Mouse (Mus musculus) T-helper 17 cell (primary cell): ENCODE measurements at regions not wholly inside any gene's neighbourhood (a gene's known extent, or its start where the extent isn't known, plus 50 kb on each side); places are given as distances from the start of the nearest gene placed in this dataset.
"Not testable (repeated sequence)": the region's sequence is repeated elsewhere in the genome, so short reads cannot be mapped to it uniquely, and the experiment has no call there.

ENCODE experiments used
- in situ Hi-C, 2 experiments: fragments of 300-600 bp; cut with MboI, MseI; formaldehyde crosslinking; loops; 1 replicate in 1 of 2; 2 replicates in 1 of 2; pipeline ENCODE4 v1.15.1; 2025; ENCODE audit warnings: high pct_unique_total_duplicates in 2 of 2

DNA sequence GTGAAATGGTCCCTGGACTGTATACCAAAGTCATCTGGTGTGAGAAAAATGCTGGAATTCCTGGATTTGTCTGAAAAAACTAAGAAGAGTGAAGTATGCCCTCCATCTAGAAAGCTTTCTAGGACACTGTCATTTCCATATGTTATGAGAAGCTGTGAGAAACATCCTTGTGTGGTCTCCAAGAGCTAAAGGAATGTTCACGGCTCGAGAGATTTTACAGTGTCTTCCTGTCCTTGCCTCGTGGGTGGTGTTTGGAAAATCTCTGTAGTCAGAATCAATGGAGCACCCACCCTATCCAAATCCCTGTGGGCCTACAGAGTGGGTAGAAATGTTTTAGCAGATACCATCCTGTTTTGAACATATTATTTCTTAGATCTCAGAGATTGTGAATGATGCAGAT, 487.7 kb downstream of the Hdgfl1 start:
- in situ Hi-C loops, result loop anchor here in 1 of 2 experiments (10.0 kb wide), 1 partner anchor 593 kb away; no protein-coding TSS in a partner anchor

DNA sequence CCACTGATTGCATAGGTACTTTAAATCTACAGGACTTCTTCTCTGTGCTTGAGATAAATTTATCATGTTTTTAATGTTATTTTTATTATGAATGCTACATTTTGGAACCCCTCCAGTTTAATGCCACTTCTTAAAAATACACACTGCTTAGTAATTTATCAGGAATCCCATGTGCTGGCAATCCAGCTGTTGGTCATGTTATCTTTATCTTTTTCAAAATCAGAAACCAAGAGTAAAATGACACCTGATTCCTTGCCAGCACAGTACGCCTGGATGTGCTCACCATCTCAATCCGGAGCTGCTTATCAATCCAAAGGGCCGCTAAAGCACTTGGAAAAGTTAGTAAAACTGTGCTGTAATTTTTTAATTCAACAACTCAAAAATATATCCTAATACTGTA, 497.1 kb downstream of the Hdgfl1 start:
- in situ Hi-C loops, result no loop called here

DNA sequence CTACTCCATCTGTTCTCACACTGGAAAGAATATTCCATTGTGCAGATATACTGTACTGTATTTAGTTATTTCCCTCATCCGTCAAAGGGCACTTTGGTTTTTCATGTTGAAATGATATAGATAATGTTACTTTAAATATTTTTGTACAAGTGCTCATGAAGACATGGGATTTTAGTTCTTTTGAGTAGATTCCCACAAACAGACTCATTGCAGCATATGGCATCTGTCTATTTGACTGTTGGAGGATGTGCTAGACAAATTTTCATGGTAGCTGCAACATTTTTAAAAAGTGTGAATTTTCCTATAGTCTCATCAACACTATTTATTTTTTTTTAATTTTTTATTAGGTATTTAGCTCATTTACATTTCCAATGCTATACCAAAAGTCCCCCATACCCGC, 502.5 kb downstream of the Hdgfl1 start:
- in situ Hi-C loops, result no loop called here

DNA sequence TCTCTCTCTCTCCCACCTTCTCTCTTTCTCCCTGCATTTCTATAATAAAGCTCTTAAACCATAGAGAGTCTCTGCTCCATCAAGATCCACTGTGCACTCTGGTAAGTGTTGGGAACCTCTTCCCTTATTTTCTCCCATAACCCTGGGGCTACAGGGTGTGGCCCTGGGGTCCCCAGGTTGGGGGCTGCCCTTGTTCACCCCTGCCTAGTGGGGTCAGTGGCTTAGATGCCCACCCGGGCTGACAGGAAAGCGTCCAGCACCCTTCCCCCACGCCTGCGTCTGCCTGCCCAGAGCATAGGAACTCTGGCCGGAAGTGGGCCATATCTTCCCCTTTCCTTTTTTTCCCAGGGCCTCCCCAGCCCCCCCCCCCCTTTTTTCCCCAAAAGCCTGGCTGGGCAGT, 534.0 kb downstream of the Hdgfl1 start:
- in situ Hi-C loops, result no loop called here

DNA sequence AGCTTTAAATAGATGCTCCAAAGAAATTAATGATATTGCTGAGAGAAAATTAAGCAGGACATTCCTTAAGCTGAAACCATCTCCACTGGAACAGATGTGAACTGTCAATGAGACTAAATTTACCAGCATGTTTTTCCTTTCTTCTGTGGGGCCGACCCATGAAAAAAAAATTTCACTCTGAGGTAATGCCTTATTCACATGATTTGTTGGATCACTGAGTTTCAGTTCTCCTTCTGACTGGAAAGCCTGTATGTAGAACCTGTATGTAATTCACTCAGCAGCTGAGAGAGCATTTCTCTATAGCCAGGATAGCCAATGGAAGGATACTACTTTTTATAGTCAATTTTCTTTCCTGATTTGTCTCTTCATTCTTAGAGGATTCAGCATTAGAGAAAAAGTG, 535.3 kb downstream of the Hdgfl1 start:
- in situ Hi-C loops, result no loop called here

DNA sequence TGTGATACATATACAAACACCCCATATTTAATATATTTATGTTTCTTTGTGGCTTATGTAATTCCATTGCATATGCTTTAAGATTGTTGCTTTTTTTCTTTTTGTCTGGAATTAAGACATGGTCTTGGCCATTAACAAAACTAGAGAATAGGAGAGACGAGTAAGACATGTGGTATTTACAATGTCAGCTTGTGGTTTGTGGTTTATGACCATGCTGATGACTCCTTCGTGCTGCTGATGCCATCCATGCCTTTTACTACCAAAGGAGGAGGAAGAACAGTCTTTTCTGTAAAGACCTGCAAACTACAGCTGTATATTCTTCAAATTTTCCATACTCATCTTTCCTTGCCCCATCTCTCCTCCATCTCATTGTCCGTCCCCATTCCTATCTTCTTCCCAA, 552.7 kb downstream of the Hdgfl1 start:
- in situ Hi-C loops, result no loop called here

DNA sequence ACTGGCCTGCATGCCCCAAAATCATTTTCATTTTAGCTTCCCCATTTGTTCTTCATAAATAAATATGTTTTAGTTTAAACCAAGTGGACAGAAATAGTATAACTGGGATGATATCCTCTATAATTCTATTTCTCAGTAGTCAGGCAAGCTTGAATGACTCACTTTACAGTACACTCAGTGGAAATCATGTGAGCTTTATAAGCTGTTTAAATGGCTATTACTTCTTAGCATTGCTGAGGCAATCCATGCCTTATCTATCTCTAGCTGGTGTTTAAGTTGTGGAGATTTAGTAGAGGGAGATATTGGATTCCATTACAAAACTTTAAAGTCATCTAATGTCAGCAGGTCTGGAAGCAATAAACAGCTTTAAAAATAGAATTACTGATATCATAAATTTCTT, 553.4 kb downstream of the Hdgfl1 start:
- in situ Hi-C loops, result no loop called here

DNA sequence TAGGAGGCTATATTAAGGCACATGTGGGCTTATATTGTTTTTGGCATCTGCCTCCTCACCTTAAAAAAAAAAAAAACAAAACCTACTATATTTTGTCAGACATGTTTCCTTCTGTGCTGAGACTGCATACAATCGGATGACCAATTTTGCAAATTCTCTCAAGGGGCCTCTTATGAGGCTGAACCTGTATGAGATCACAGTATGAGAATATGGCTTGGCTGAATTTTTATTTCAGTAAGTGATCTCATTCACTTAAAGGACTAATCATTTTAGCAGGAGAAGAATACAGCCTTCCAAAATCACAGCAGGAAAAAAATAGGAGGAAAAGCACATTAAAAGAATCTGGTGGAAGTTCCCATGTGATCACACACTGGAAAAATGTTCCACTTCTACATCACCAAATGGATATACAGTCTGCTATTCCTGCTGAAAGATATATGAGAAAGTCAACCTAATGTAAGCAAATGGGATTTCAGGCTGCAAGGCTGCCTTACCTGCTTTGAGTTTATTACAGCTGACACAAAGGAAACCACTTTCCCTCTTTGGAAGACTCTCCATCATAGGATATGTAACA, 564.3 kb downstream of the Hdgfl1 start:
- in situ Hi-C loops, result no loop called here

DNA sequence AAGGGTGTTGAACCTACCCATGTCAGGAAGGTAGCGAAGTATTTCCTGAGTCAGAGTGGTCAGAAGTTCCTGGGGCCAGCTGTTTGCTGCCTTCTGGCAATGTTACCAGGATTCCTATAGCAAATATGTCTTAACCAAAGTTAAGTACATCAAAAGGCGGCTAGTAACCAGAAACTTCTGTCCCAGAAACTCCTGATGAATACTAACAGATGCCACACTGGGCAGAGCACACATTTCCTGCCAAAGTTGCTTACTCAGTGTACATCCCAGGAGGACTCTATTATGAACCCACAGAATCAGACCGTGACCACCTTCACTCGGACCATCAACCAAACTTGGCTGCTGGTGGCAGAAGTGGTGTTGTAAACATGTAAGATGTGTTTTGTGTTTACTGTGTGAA, 575.3 kb downstream of the Hdgfl1 start:
- in situ Hi-C loops, result no loop called here

DNA sequence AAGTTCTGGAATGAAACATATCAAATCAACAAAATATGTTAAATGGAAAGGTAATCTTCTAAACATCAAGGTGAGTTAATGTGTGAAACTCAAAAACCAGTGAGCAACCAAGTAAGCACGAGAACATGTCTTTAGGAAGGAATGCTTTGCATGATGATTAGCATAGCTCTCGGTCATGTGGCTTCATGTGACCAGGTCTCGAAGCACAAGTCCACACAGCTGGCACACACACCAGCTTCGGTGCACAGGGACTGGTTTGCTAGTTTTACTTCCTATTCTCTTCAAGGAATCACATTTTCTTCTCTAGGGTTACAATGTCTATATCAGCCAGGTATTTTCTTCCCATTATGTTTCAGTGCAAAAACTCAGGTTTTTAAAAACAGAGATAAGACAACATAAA, 586.1 kb downstream of the Hdgfl1 start:
- in situ Hi-C loops, result no loop called here

DNA sequence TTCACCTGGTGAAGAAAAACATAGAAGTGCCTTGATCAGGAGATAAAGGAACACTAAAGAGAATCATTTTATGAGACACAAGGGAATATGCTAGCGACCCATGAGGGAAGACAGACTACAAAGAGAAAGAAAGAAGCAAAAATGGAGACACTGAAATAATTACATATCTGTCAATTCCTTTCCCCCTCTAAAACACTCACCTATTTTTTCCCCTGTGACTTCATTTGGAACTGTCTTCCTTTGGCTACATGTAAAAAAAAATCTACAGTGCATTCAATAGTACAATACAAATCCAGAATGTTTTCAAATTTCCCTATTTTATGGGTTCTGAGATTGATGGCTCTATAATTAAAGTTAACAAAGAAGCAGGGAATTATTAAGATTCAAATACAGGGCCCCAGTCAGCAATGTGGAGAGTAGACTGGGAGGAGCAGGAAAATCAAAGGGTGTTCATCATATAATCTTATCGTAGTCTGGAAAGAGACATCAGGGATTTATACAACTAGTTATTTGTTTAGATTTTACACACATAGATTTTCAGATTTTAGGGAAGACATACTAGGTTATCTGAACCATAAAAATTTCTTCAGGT, 598.0 kb downstream of the Hdgfl1 start:
- in situ Hi-C loops, result no loop called here

DNA sequence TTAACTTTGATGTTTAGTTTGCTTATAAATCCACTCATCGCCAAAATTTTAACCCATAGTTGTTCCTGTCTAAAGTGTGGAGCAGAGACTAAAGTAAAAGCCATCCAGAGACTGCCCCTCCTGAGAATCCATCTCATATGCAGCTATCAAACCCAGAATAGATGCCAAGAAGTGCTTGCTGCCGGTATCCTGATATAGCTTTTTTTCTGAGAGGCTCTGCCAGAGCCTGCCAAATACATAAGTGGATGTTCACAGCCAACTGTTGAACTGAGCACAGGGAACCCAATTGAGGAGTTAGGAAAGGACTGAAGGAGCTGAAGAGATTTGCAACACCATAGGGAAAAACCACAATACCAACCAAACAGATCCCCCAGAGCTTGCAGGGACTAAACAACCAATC, 600.3 kb downstream of the Hdgfl1 start:
- in situ Hi-C loops, result no loop called here

DNA sequence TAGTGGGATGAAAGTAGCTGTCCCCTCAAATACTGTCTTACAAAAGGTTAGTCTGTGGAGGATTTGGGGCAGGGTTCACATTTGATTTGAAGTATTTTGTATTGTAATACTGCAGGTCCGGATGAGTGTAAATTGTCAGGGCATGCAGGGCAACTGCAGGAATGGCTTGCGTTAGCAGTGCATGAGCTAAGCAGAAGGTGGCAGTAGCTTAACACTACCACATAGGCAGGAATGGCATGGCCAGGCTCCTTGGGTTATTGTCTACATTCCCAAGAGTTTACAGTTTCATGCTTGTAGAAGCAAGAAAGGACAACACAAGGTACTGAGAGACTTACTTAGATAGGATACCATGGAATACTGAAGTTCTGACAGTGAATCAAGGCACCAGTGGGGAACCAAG, 611.3 kb downstream of the Hdgfl1 start:
- in situ Hi-C loops, result no loop called here

DNA sequence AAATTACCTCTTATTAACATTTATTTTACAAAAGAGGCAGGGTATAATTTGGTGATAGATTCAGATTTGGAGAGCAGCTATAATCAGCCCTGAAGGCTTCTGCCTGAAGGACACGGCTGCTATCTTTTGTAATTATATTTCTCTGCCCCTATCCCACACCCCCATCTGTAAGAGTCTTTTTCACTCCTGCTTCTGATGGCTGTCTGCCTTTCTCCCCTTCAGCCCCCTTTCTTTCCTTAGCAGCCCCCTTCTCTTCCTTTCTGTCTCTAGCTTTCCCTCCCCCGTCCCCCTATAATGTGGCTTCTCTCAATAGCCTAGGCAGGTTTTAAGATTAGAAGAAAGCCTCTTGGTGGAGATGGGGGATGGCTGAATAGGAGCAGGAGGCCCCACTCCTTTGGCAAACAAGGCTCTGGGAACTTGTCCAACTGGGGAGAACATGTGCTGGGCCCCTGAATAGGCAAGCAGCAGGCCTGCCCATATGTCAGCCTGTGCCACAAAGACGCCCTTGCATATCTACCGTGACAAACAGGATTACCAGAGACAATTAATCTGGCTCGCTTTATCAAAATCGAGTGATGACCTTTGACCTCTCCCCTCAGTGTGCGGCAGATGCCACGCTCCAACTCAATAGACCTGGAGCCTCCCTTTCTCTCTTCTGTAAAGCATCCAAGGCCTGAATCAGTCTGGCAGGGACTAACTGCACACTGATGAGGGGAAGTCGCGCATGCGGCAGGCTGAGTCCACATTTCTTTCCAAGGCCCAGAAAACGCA, 615.1 kb downstream of the Hdgfl1 start:
- in situ Hi-C loops, result no loop called here

DNA sequence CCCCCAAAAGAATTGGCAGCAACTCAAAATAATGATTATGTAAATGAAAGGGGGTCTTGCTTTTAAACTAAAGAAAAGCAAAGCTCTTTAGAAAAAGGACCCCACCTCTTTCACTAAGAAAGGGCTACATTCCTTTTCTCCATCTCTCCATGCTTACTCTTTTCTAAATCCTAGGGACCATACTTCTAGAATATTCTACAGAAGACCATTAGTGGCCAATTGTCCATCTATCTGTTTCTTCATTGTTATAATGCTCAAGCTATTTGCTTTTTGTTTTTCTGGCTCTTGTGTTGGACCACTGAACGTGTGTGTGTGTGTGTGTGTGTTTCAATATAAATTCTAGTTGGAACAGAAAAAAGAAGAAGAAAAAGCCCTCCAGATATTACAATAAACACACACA, 615.7 kb downstream of the Hdgfl1 start:
- in situ Hi-C loops, result no loop called here

DNA sequence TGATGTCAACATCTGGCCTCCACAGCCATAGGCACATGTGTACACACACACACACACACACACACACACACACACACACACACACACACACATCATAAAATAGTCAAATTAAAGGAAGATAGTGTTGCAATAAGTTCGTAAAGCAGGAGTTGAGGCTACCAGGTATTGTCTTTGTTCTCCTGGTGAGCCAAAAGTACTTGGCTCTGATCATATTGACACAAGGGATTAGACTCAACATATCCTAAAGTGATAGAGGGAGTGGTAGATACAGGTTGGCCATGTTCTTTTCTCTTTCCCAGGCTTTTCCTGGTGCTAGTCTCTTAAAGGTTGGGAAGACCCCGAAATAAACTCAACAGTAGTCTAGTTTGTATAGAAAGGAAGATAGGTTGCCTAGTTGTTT, 616.9 kb downstream of the Hdgfl1 start:
- in situ Hi-C loops, result no loop called here

DNA sequence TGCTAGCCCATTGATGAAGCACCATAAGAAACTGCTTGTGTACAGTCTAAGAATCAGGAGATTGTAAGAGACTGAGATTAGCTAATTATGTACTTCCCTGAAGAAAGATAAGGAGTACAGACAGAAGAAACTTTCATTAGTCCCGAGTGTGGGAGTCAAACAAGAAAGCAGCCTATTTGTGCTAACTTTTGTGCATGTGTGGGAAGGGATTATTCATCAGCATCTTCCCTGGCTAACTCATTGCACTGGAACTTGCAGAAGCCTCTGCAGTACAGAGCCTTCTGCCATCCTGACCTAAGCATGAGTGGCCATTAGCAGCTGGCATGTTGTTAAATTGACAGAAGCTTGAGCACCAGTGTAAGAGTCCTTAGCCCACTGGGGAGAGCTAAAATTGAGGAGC, 619.5 kb downstream of the Hdgfl1 start:
- in situ Hi-C loops, result no loop called here

DNA sequence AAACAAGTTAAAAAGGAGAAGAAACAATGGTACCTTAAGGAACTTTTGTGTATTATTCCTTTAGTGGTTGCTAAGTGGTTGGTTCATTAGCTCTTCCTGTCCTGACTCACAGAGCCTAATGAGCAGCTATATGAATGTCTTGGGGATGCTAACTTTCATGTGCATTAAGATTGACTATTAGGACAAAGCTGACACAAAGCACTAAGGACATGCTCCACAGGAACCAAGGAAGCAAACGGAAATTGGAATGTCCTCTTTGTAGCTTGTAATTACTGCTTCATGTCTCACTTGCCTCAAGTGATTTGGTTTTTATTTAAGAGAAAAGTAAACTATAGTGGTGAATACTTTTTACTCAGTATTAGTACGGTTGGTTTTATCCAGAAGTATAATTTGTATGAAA, 627.2 kb downstream of the Hdgfl1 start:
- in situ Hi-C loops, result no loop called here

DNA sequence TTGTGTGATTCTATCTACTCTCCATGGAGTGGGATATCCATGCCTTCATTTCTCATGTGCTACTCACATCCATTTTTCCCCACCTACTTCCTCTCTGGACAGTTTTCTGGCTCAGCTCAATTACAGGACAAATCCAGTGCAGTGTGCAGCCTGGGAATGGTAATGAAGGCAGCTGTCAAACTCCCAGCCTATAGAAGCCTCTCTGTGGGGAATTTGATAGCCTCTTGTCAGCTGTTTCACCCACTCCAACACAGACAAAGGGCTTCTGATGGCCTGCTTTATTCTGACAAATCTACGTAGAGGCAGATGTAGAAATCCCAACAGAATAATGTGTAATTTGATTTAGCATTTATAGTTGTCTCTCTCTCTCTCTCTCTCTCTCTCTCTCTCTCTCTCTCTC, 650.6 kb downstream of the Hdgfl1 start:
- in situ Hi-C loops, result no loop called here

DNA sequence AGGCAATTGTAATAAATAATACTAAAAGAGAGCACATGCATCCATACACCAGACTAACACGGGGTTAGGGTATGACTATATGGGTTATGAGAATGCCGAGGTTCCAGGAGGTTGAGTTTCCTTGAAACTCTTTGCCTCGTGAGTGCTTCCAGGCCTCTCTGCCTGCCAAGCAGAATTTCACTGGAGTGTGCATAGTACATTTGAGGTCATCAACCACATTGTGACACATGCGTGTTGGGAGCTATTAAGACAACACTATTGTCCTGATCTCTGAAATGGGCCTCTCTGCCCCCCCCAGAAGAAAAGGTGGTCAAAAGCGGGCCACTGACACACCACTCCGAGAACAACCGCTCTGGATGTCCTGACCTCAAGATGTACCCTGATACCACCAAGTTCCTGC, 655.8 kb downstream of the Hdgfl1 start:
- in situ Hi-C loops, result no loop called here

DNA sequence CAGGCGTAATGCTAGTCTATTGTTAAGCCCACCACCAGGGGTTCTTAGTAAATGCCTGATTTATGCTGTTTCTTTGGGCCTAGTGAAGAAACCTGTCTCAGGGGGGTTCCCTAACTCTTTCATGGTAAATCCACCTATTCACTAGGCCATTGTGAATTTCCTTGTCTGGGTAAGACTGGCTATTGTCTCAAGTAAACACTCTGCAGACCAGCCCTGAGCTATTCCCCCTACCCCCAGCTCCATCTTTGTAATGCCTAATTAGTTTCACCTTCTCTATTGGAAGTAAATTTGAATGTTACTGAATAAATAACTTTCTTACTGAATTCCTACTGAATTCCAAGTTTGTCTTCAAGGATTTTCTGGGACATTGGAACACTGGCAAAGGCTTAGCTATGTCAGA, 656.2 kb downstream of the Hdgfl1 start:
- in situ Hi-C loops, result not testable (repeated sequence)

DNA sequence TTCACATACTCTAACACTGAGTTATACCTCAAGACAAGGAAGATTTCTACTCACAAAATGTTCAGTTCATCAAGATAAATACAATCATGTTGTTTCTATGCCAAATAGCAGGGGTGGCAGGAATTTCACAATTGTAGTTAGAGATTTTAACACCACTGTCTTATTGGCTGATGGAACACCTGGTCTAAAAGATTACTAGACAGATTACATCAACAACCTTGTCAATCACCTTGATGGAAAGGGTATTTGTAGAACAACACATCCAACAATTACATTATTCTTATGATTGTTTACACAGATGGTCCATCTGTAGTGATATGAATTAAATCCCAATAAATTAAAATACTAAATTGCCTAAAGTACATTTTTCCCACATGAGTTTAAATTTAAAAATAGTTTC, 657.4 kb downstream of the Hdgfl1 start:
- in situ Hi-C loops, result no loop called here

DNA sequence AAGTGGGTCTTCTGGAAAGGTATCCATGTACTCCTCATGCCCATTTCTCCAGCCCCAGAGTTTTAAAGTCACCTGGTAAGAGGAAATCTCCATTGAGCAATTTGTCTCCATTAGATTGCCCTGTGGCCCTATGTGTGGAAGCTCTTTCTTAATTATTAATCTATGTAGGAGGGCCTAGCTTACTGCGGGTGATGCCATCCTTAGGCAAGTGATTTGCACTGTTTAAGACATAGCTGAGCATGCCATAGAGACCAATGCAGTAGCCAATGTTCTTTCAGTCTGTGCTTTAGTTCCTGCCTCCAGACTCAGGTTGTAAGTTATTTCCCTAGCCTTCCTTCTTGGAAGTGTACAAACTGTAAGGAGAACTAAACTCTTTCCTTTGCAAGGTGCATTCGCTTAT, 661.0 kb downstream of the Hdgfl1 start:
- in situ Hi-C loops, result no loop called here
